Mouse (Mus musculus): ENCODE measurements around the gene Il27ra. TPM values are rescaled to one million over a fixed set of nuclear protein-coding genes. Genes with fewer than 3 reads are reported as not detected.
"Not testable (repeated sequence)": the region's sequence is repeated elsewhere in the genome, so short reads cannot be mapped to it uniquely, and the experiment has no call there.

Il27ra gene
- polyA plus RNA-seq, 1 experiment from 2014 or later = 1.2 TPM

GRCm38 (mm10) chr8:83989243-83989642, 53.1 kb downstream of the Il27ra start:
- no peak for TF ChIP-seq CTCF (IDR thresholded peaks at IDR 0.05; ENCODE audit: low read depth)
- Histone ChIP-seq H3K4me2 (ENCODE audit: low read length) (no peak overlapping the region), H3K27ac (no peak overlapping the region), H3K9me3 (replicated peaks; ENCODE audit: low read length) (no peaks in the 10 kb centered on the region), H3K36me3 (ENCODE audit: insufficient read depth, low read length) (peaks cover 57% of the 10 kb centered on the region), H3K4me1 (replicated peaks; ENCODE audit: insufficient read depth, low read length) (no peaks in the 10 kb centered on the region), H3K9ac (ENCODE audit: low read depth, low read length) (no peak overlapping the region), H3K27me3 (ENCODE audit: insufficient read depth, low read length) (no peaks in the 10 kb centered on the region), H3K4me3 (replicated peaks; ENCODE audit: low read depth, low read length) (no peak overlapping the region)
- no peak for ATAC-seq (replicated peaks; ENCODE audit: low FRiP score, low read depth)
- DNase-seq (ENCODE audit: low spot score) = no peak
- WGBS = 85% methylated on average over 7 of the region's 7 CpGs

DNA sequence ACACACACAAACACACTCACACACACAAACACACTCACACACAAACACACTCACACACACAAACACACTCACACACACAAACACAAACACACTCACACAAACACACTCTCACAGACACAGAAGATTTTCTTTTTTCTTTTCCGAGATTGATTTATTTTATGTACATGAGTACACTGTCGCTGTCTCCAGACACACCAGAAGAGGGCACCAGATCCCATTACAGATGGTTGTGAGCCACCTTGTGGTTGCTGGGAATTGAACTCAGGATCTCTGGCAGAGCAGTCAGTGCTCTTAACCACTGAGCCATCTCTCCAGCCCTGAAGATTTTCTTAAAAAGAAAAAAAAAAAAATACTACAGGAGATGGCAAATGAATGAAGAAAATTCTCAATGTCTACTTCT, 59.2 kb downstream of the Il27ra start:
- H3K9me3 ChIP-seq (replicated peaks; ENCODE audit: low read length); H3K27ac ChIP-seq; DNase-seq (ENCODE audit: low spot score); H3K4me3 ChIP-seq (replicated peaks; ENCODE audit: low read depth, low read length); H3K4me1 ChIP-seq (replicated peaks; ENCODE audit: insufficient read depth, low read length); ATAC-seq (replicated peaks; ENCODE audit: low FRiP score, low read depth); H3K27me3 ChIP-seq (ENCODE audit: insufficient read depth, low read length); H3K9ac ChIP-seq (ENCODE audit: low read depth, low read length); H3K4me2 ChIP-seq (ENCODE audit: low read length): not testable (repeated sequence)
- peak; percentile 43 for TF ChIP-seq CTCF (IDR thresholded peaks at IDR 0.05; ENCODE audit: low read depth)
- H3K36me3 ChIP-seq (ENCODE audit: insufficient read depth, low read length) = peaks cover 45% of the 10 kb centered on the region
- 98% methylated on average over 2 of the region's 2 CpGs for WGBS

- Histone ChIP-seq H3K4me3 (replicated peaks; ENCODE audit: low read depth, low read length) (no peak overlapping the region), H3K9me3 (replicated peaks; ENCODE audit: low read length) (no peaks in the 10 kb centered on the region), H3K36me3 (ENCODE audit: insufficient read depth, low read length) (peaks cover 44% of the 10 kb centered on the region), H3K27ac (no peak overlapping the region), H3K4me2 (ENCODE audit: low read length) (no peak overlapping the region), H3K9ac (ENCODE audit: low read depth, low read length) (no peak overlapping the region), H3K4me1 (replicated peaks; ENCODE audit: insufficient read depth, low read length) (peaks cover 7% of the 10 kb centered on the region), H3K27me3 (ENCODE audit: insufficient read depth, low read length) (no peaks in the 10 kb centered on the region)
- DNase-seq (ENCODE audit: low spot score) (no peak), ATAC-seq (replicated peaks; ENCODE audit: low FRiP score, low read depth) (no peak)
- WGBS = 91% methylated on average over 4 of the region's 4 CpGs
- no peak for TF ChIP-seq CTCF (IDR thresholded peaks at IDR 0.05; ENCODE audit: low read depth)
These were observed 59.9 kb downstream of the Il27ra start for GRCm38 (mm10) chr8:83982449-83982848.

- no peak overlapping the region for H3K9ac ChIP-seq (ENCODE audit: low read depth, low read length)
- H3K4me3 ChIP-seq (replicated peaks; ENCODE audit: low read depth, low read length) = no peak overlapping the region
- H3K36me3 ChIP-seq (ENCODE audit: insufficient read depth, low read length) = peaks cover 35% of the 10 kb centered on the region
- no peak overlapping the region for H3K27ac ChIP-seq
- no peaks in the 10 kb centered on the region for H3K27me3 ChIP-seq (ENCODE audit: insufficient read depth, low read length)
- H3K4me1 ChIP-seq (replicated peaks; ENCODE audit: insufficient read depth, low read length) = peaks cover 14% of the 10 kb centered on the region
- H3K4me2 ChIP-seq (ENCODE audit: low read length) = no peak overlapping the region
- no peaks in the 10 kb centered on the region for H3K9me3 ChIP-seq (replicated peaks; ENCODE audit: low read length)
- no peak for TF ChIP-seq CTCF (IDR thresholded peaks at IDR 0.05; ENCODE audit: low read depth)
- DNase-seq (ENCODE audit: low spot score) = no peak
- 95% methylated on average over 7 of the region's 7 CpGs for whole genome bisulfite sequencing
- ATAC-seq (replicated peaks; ENCODE audit: low FRiP score, low read depth) = no peak
These were observed 60.9 kb downstream of the Il27ra start for GRCm38 (mm10) chr8:83981533-83981932.

- no peak overlapping the region for H3K27ac ChIP-seq
- ATAC-seq (replicated peaks; ENCODE audit: low FRiP score, low read depth) (no peak), DNase-seq (ENCODE audit: low spot score) (no peak)
- no peak overlapping the region for H3K4me3 ChIP-seq (replicated peaks; ENCODE audit: low read depth, low read length)
- no peak overlapping the region for H3K9ac ChIP-seq (ENCODE audit: low read depth, low read length)
- H3K27me3 ChIP-seq (ENCODE audit: insufficient read depth, low read length) = no peaks in the 10 kb centered on the region
- WGBS = 79% methylated on average over 8 of the region's 8 CpGs
- peaks cover 28% of the 10 kb centered on the region for H3K36me3 ChIP-seq (ENCODE audit: insufficient read depth, low read length)
- peaks cover 14% of the 10 kb centered on the region for H3K4me1 ChIP-seq (replicated peaks; ENCODE audit: insufficient read depth, low read length)
- no peak for TF ChIP-seq CTCF (IDR thresholded peaks at IDR 0.05; ENCODE audit: low read depth)
- H3K4me2 ChIP-seq (ENCODE audit: low read length) = no peak overlapping the region
- no peaks in the 10 kb centered on the region for H3K9me3 ChIP-seq (replicated peaks; ENCODE audit: low read length)
These were observed 61.5 kb downstream of the Il27ra start for GRCm38 (mm10) chr8:83980845-83981244.

MicroRNAs encoded within 50 kb of the gene (microRNA counts, 519-probe panel; counts per million panel counts)
- microRNA mmu-miR-1199 (330 counts per million, percentile 68 among the panel's probes with 10 or more counts), microRNA mmu-miR-709 (330 counts per million, percentile 68 among the panel's probes with 10 or more counts)

Small RNA genes within 50 kb of the gene (microRNA-seq; reads per million reads assigned to microRNA genes)
- gene Mir1199 (6.2 reads per million, percentile 18 among the genes with 10 or more reads in this experiment), gene Mir709 (not detected), gene Mir8111 (1.8 reads per million)

Other genes with a start within 250 kb of the Il27ra start
- gene Adgrl1, start 142.5 kb downstream of the Il27ra start, polyA plus RNA-seq (2015; fragmentation: Nextera tagmentation; extraction: Ambion mirVana) = 11.5 and 14.4 TPM in 2 replicates
- gene Gm10644, start 87.4 kb downstream of the Il27ra start, polyA plus RNA-seq (2015; fragmentation: Nextera tagmentation; extraction: Ambion mirVana) = 0.46 and 0.47 TPM in 2 replicates
- 23.0 and 27.8 TPM in 2 replicates for gene Asf1b, start 87.1 kb downstream of the Il27ra start, polyA plus RNA-seq (2015; fragmentation: Nextera tagmentation; extraction: Ambion mirVana)
- gene Prkaca, start 69.6 kb downstream of the Il27ra start, polyA plus RNA-seq (2015; fragmentation: Nextera tagmentation; extraction: Ambion mirVana) = 104 and 109 TPM in 2 replicates
- gene Samd1, start 44.9 kb downstream of the Il27ra start, polyA plus RNA-seq (2015; fragmentation: Nextera tagmentation; extraction: Ambion mirVana) = 6.7 and 7.2 TPM in 2 replicates
- 1.1 and 1.7 TPM in 2 replicates for gene 1700067K01Rik, start 41.1 kb downstream of the Il27ra start, polyA plus RNA-seq (2015; fragmentation: Nextera tagmentation; extraction: Ambion mirVana)
- 15.8 and 21.0 TPM in 2 replicates for gene 2210011C24Rik, start 30.4 kb downstream of the Il27ra start, polyA plus RNA-seq (2015; fragmentation: Nextera tagmentation; extraction: Ambion mirVana)
- 12.7 and 15.7 TPM in 2 replicates for gene Palm3, start 21.1 kb downstream of the Il27ra start, polyA plus RNA-seq (2015; fragmentation: Nextera tagmentation; extraction: Ambion mirVana)
- not detected in 2 replicates for gene Rln3, start 2.4 kb upstream of the Il27ra start, polyA plus RNA-seq (2015; fragmentation: Nextera tagmentation; extraction: Ambion mirVana)
- gene Gm10643, start 22.5 kb upstream of the Il27ra start, polyA plus RNA-seq (2015; fragmentation: Nextera tagmentation; extraction: Ambion mirVana) = 1.8 TPM in 2 replicates
- 6.7 and 7.4 TPM in 2 replicates for gene Rfx1, start 24.2 kb upstream of the Il27ra start, polyA plus RNA-seq (2015; fragmentation: Nextera tagmentation; extraction: Ambion mirVana)
- gene Dcaf15, start 62.2 kb upstream of the Il27ra start, polyA plus RNA-seq (2015; fragmentation: Nextera tagmentation; extraction: Ambion mirVana) = 7.5 TPM in 2 replicates
- gene Podnl1, start 83.4 kb upstream of the Il27ra start, polyA plus RNA-seq (2015; fragmentation: Nextera tagmentation; extraction: Ambion mirVana) = 0.05 and 0.14 TPM in 2 replicates
- 17.2 and 19.1 TPM in 2 replicates for gene Cc2d1a, start 105.3 kb upstream of the Il27ra start, polyA plus RNA-seq (2015; fragmentation: Nextera tagmentation; extraction: Ambion mirVana)
- gene 4930432K21Rik, start 105.4 kb upstream of the Il27ra start, polyA plus RNA-seq (2015; fragmentation: Nextera tagmentation; extraction: Ambion mirVana) = 1.3 and 1.6 TPM in 2 replicates
- gene Nanos3, start 142.6 kb upstream of the Il27ra start, polyA plus RNA-seq (2015; fragmentation: Nextera tagmentation; extraction: Ambion mirVana) = 8.6 and 9.6 TPM in 2 replicates
- gene Zswim4, start 194.5 kb upstream of the Il27ra start, polyA plus RNA-seq (2015; fragmentation: Nextera tagmentation; extraction: Ambion mirVana) = 10.5 and 11.0 TPM in 2 replicates
- 373 and 388 TPM in 2 replicates for gene D8Ertd738e, start 207.1 kb upstream of the Il27ra start, polyA plus RNA-seq (2015; fragmentation: Nextera tagmentation; extraction: Ambion mirVana)
- 80.4 and 81.6 TPM in 2 replicates for gene Mri1, start 214.7 kb upstream of the Il27ra start, polyA plus RNA-seq (2015; fragmentation: Nextera tagmentation; extraction: Ambion mirVana)
- 17.4 and 20.2 TPM in 2 replicates for gene Ccdc130, start 227.8 kb upstream of the Il27ra start, polyA plus RNA-seq (2015; fragmentation: Nextera tagmentation; extraction: Ambion mirVana)

Data from kidney, postnatal 0 days (tissue).